In the genomic region with DNA sequence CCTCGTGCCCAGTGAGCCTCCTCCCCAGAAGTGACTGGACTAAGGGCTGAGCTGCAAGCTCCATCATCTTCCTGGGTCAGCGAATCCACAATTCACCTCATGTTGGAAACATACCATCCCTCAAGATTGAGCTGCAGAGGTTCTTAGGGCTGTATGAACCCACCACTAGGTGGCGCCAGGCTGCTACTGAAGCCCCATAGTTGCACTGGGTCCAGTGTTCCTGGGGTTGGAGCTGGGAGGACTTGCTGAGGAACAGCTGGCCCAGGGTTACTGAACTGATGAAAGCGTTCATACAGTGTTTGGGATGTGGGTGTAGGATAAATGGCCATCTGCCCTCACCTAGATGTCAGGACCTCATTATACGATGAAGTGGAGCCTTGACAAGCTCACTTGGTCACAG, we compare ENCODE assay signal across 8 mouse cellular contexts. TPM values are rescaled to one million over a fixed set of nuclear protein-coding genes. Genes with fewer than 3 reads are reported as not detected.
DNase-seq lines count a peak whose midpoint lies in the region; ATAC-seq and TF ChIP-seq lines count a peak whose summit lies in the region.

No protein-coding gene starts in this region.

- no peak overlapping the region for H3K4me2 ChIP-seq in kidney, embryonic 16.5 days (replicated peaks; ENCODE audit: low read depth, low read length)
- H3K4me2 ChIP-seq in hindbrain, embryonic 12.5 days (replicated peaks): no peak overlapping the region
- no peak overlapping the region for H3K4me2 ChIP-seq in midbrain, postnatal 0 days (ENCODE audit: low read depth, low read length, poor library complexity, severe bottlenecking)

- ATAC-seq in kidney, embryonic 16.5 days (ENCODE audit: low FRiP score, low TSS enrichment): no peak
- 0 out of 2 replicates have a peak, but pooled peaks have one; percentile 48 for ATAC-seq in erythroblast, adult 5-6 weeks (replicated peaks; ENCODE audit: low FRiP score, poor library complexity, severe bottlenecking)
- 0 out of 2 replicates have a peak, but pooled peaks have one; percentile 22 for ATAC-seq in hindbrain, embryonic 12.5 days (ENCODE audit: low FRiP score)
- no peak for ATAC-seq in midbrain, postnatal 0 days (ENCODE audit: low FRiP score)

- intact Hi-C loops in left cerebral cortex, postnatal 4 days (cut with DNase I): no loop called here

- no peak overlapping the region for H3K9ac ChIP-seq in kidney, embryonic 16.5 days (replicated peaks; ENCODE audit: low read length)
- no peak overlapping the region for H3K9ac ChIP-seq in hindbrain, embryonic 12.5 days
- no peak overlapping the region for H3K9ac ChIP-seq in midbrain, postnatal 0 days (replicated peaks; ENCODE audit: low read length, poor library complexity, severe bottlenecking)

- TF ChIP-seq CTCF in bone marrow, adult 2 months (IDR thresholded peaks at IDR 0.05; ENCODE audit: control insufficient read depth, insufficient read depth, low read length): peak; percentile 94
- TF ChIP-seq CTCF in midbrain, postnatal 0 days (IDR thresholded peaks at IDR 0.05): peak; percentile 88

- 54% methylated on average over 5 of the region's 5 CpGs for WGBS in kidney, embryonic 16.5 days
- 45% methylated on average over 5 of the region's 5 CpGs for WGBS in bone marrow, adult 2 months
- 56% methylated on average over 5 of the region's 5 CpGs for WGBS in hindbrain, embryonic 12.5 days
- 52% methylated on average over 5 of the region's 5 CpGs for WGBS in midbrain, postnatal 0 days

- H3K4me3 ChIP-seq in kidney, embryonic 16.5 days (ENCODE audit: low read length): no peak overlapping the region
- no peak overlapping the region for H3K4me3 ChIP-seq in bone marrow, adult 2 months (replicated peaks; ENCODE audit: control insufficient read depth, low read depth, low read length)
- no peak overlapping the region for H3K4me3 ChIP-seq in hindbrain, embryonic 12.5 days
- H3K4me3 ChIP-seq in midbrain, postnatal 0 days (ENCODE audit: low read depth, low read length): no peak overlapping the region

- H3K9me3 ChIP-seq in kidney, embryonic 16.5 days (ENCODE audit: low read length): no peaks in the 10 kb centered on the region
- H3K9me3 ChIP-seq in hindbrain, embryonic 12.5 days (replicated peaks): no peaks in the 10 kb centered on the region
- H3K9me3 ChIP-seq in midbrain, postnatal 0 days (ENCODE audit: low read length): no peaks in the 10 kb centered on the region

- TF ChIP-seq POLR2A in bone marrow, adult 2 months (IDR thresholded peaks at IDR 0.05; ENCODE audit: borderline replicate concordance, control insufficient read depth, low read depth, low read length): no peak

- no peaks in the 10 kb centered on the region for H3K4me1 ChIP-seq in kidney, embryonic 16.5 days (ENCODE audit: insufficient read depth, low read length)
- no peaks in the 10 kb centered on the region for H3K4me1 ChIP-seq in bone marrow, adult 2 months (ENCODE audit: control insufficient read depth, insufficient read depth, low read length)
- H3K4me1 ChIP-seq in hindbrain, embryonic 12.5 days: no peaks in the 10 kb centered on the region
- no peaks in the 10 kb centered on the region for H3K4me1 ChIP-seq in midbrain, postnatal 0 days (ENCODE audit: insufficient read depth, low read length)

- no peak overlapping the region for H3K27ac ChIP-seq in kidney, embryonic 16.5 days (ENCODE audit: low read length)
- H3K27ac ChIP-seq in bone marrow, adult 2 months (ENCODE audit: control insufficient read depth, insufficient read depth, low read depth, low read length, poor library complexity): no peak overlapping the region
- no peak overlapping the region for H3K27ac ChIP-seq in hindbrain, embryonic 12.5 days
- no peak overlapping the region for H3K27ac ChIP-seq in midbrain, postnatal 0 days (ENCODE audit: low read depth, low read length)

- DNase-seq in kidney, adult 18-20 months: peak; percentile 78
- peak; percentile 82 for DNase-seq in left cerebral cortex, postnatal 4 days
- DNase-seq in midbrain, postnatal 0 days (ENCODE audit: low spot score): peak; percentile 74
- DNase-seq in splenic B cell, adult 2 months (ENCODE audit: low read depth, low spot score): peak; percentile 85

- H3K27me3 ChIP-seq in kidney, embryonic 16.5 days (ENCODE audit: insufficient read depth, low read length): no peaks in the 10 kb centered on the region
- no peaks in the 10 kb centered on the region for H3K27me3 ChIP-seq in hindbrain, embryonic 12.5 days
- no peaks in the 10 kb centered on the region for H3K27me3 ChIP-seq in midbrain, postnatal 0 days (ENCODE audit: insufficient read depth, low read length)
- no peaks in the 10 kb centered on the region for H3K27me3 ChIP-seq in splenic B cell, adult 2 months (ENCODE audit: control insufficient read depth, insufficient read depth, low read length, poor library complexity, severe bottlenecking)

- peaks cover 55% of the 10 kb centered on the region for H3K36me3 ChIP-seq in kidney, embryonic 16.5 days (ENCODE audit: insufficient read depth, low read length)
- peaks cover 78% of the 10 kb centered on the region for H3K36me3 ChIP-seq in hindbrain, embryonic 12.5 days
- peaks cover 47% of the 10 kb centered on the region for H3K36me3 ChIP-seq in midbrain, postnatal 0 days (ENCODE audit: insufficient read depth, low read length)
- peaks cover 6% of the 10 kb centered on the region for H3K36me3 ChIP-seq in splenic B cell, adult 2 months (ENCODE audit: control insufficient read depth, insufficient read depth, low read length, poor library complexity, severe bottlenecking)

RNA-seq across cellular contexts. Expression of gene Cacfd1, which starts 8.1 kb away (rescaled TPM):
- polyA plus RNA-seq in kidney, embryonic 16.5 days (2015; fragmentation: Nextera tagmentation; extraction: Ambion mirVana): 70.2 and 70.3 TPM in 2 replicates
- 11.8 and 20.8 TPM in 2 replicates for polyA plus RNA-seq in bone marrow, adult 2 months (2011; ENCODE audit: insufficient read depth, insufficient read length, low replicate concordance, missing spikeins)
- total RNA-seq in erythroblast, adult 5-6 weeks (2015; ENCODE audit: low replicate concordance): 1.2 and 4.4 TPM in 2 replicates
- 2.8 and 14.5 TPM in 2 replicates for total RNA-seq in erythroblast, adult 5-6 weeks (2017; ENCODE audit: low replicate concordance)
- 115 TPM in 2 replicates for polyA plus RNA-seq in hindbrain, embryonic 12.5 days (2016; fragmentation: Nextera tagmentation; extraction: Ambion mirVana)
- total RNA-seq in left cerebral cortex, postnatal 4 days (2021): 10 to 100 TPM; 73.1 to 80.5 TPM
- total RNA-seq in midbrain, postnatal 0 days (2014; rRNA removed): 52.8 and 63.0 TPM in 2 replicates
- polyA plus RNA-seq in midbrain, postnatal 0 days (2015; fragmentation: Nextera tagmentation; extraction: Ambion mirVana): 97.1 and 98.8 TPM in 2 replicates

RNA-seq across cellular contexts. Expression of gene Slc2a6, which starts 10.0 kb away (rescaled TPM):
- 0.33 and 0.84 TPM in 2 replicates for polyA plus RNA-seq in kidney, embryonic 16.5 days (2015; fragmentation: Nextera tagmentation; extraction: Ambion mirVana)
- 6.3 and 26.1 TPM in 2 replicates for polyA plus RNA-seq in bone marrow, adult 2 months (2011; ENCODE audit: insufficient read depth, insufficient read length, low replicate concordance, missing spikeins)
- total RNA-seq in erythroblast, adult 5-6 weeks (2015; ENCODE audit: low replicate concordance): 1.2 and 2.5 TPM in 2 replicates
- total RNA-seq in erythroblast, adult 5-6 weeks (2017; ENCODE audit: low replicate concordance): 0.56 and 1.9 TPM in 2 replicates
- 3.5 and 4.1 TPM in 2 replicates for polyA plus RNA-seq in hindbrain, embryonic 12.5 days (2016; fragmentation: Nextera tagmentation; extraction: Ambion mirVana)
- 10 to 100 TPM; 23.3 to 27.5 TPM for total RNA-seq in left cerebral cortex, postnatal 4 days (2021)
- 23.8 and 31.8 TPM in 2 replicates for total RNA-seq in midbrain, postnatal 0 days (2014; rRNA removed)
- polyA plus RNA-seq in midbrain, postnatal 0 days (2015; fragmentation: Nextera tagmentation; extraction: Ambion mirVana): 14.4 and 14.8 TPM in 2 replicates

RNA-seq across cellular contexts. Expression of gene Adamts13, which starts 44.6 kb away (rescaled TPM):
- not detected in 2 replicates for polyA plus RNA-seq in kidney, embryonic 16.5 days (2015; fragmentation: Nextera tagmentation; extraction: Ambion mirVana)
- not detected in 2 replicates for polyA plus RNA-seq in bone marrow, adult 2 months (2011; ENCODE audit: insufficient read depth, insufficient read length, low replicate concordance, missing spikeins)
- total RNA-seq in erythroblast, adult 5-6 weeks (2015; ENCODE audit: low replicate concordance): 0.19 and 0.42 TPM in 2 replicates
- 0.28 and 0.77 TPM in 2 replicates for total RNA-seq in erythroblast, adult 5-6 weeks (2017; ENCODE audit: low replicate concordance)
- polyA plus RNA-seq in hindbrain, embryonic 12.5 days (2016; fragmentation: Nextera tagmentation; extraction: Ambion mirVana): 0.07 TPM in 1 of 2 replicates, not detected in the other
- total RNA-seq in left cerebral cortex, postnatal 4 days (2021): not detected
- total RNA-seq in midbrain, postnatal 0 days (2014; rRNA removed): 0.38 TPM in 1 of 2 replicates, not detected in the other
- polyA plus RNA-seq in midbrain, postnatal 0 days (2015; fragmentation: Nextera tagmentation; extraction: Ambion mirVana): 0.31 TPM in 1 of 2 replicates, not detected in the other

RNA-seq across cellular contexts. Expression of gene Rexo4, which starts 53.6 kb away (rescaled TPM):
- polyA plus RNA-seq in kidney, embryonic 16.5 days (2015; fragmentation: Nextera tagmentation; extraction: Ambion mirVana): 51.6 and 52.6 TPM in 2 replicates
- polyA plus RNA-seq in bone marrow, adult 2 months (2011; ENCODE audit: insufficient read depth, insufficient read length, low replicate concordance, missing spikeins): 17.7 and 29.5 TPM in 2 replicates
- total RNA-seq in erythroblast, adult 5-6 weeks (2015; ENCODE audit: low replicate concordance): 2.9 and 4.8 TPM in 2 replicates
- 17.0 and 24.2 TPM in 2 replicates for total RNA-seq in erythroblast, adult 5-6 weeks (2017; ENCODE audit: low replicate concordance)
- 40.9 and 42.0 TPM in 2 replicates for polyA plus RNA-seq in hindbrain, embryonic 12.5 days (2016; fragmentation: Nextera tagmentation; extraction: Ambion mirVana)
- total RNA-seq in left cerebral cortex, postnatal 4 days (2021): 10 to 100 TPM; 50.9 to 61.6 TPM
- 39.1 and 41.8 TPM in 2 replicates for total RNA-seq in midbrain, postnatal 0 days (2014; rRNA removed)
- polyA plus RNA-seq in midbrain, postnatal 0 days (2015; fragmentation: Nextera tagmentation; extraction: Ambion mirVana): 26.0 and 29.4 TPM in 2 replicates

RNA-seq across cellular contexts. Expression of gene Mymk, which starts 54.2 kb away (rescaled TPM):
- 1.5 and 1.6 TPM in 2 replicates for polyA plus RNA-seq in kidney, embryonic 16.5 days (2015; fragmentation: Nextera tagmentation; extraction: Ambion mirVana)
- not detected in 2 replicates for polyA plus RNA-seq in bone marrow, adult 2 months (2011; ENCODE audit: insufficient read depth, insufficient read length, low replicate concordance, missing spikeins)
- total RNA-seq in erythroblast, adult 5-6 weeks (2015; ENCODE audit: low replicate concordance): not detected in 2 replicates
- not detected in 2 replicates for total RNA-seq in erythroblast, adult 5-6 weeks (2017; ENCODE audit: low replicate concordance)
- polyA plus RNA-seq in hindbrain, embryonic 12.5 days (2016; fragmentation: Nextera tagmentation; extraction: Ambion mirVana): 2.6 and 5.2 TPM in 2 replicates
- total RNA-seq in left cerebral cortex, postnatal 4 days (2021): under 1 TPM in 1 of 2 experiments, not detected in 1; 0.42 TPM
- 0.16 TPM in 1 of 2 replicates, not detected in the other for total RNA-seq in midbrain, postnatal 0 days (2014; rRNA removed)
- 0.15 TPM in 1 of 2 replicates, not detected in the other for polyA plus RNA-seq in midbrain, postnatal 0 days (2015; fragmentation: Nextera tagmentation; extraction: Ambion mirVana)

Comparison
In these comparisons a context has a peak if more than half of its experiments do, and no peak if none do; other contexts are left out.
1. ATAC-seq: peak in erythroblast, adult 5-6 weeks (single experiment) and hindbrain, embryonic 12.5 days (single experiment); none in kidney, embryonic 16.5 days (single experiment) and midbrain, postnatal 0 days (single experiment).
2. Peak in every context shown above with its lines, with median percentiles within 50 percentile points of each other: DNase-seq.